Mouse (Mus musculus) telencephalon, adult 2 months (tissue): Measurements from ENCODE around the gene Rab36.
A peak's percentile ranks its signal among the peaks of the same experiment; 100 is the strongest.

Experiments
- DNase-seq: peaks from one replicate; pipeline ENCODE4 v3.0.0-alpha.2; 2011; ENCODE audit warnings: low read depth, low spot score

The Rab36 gene

GRCm38 (mm10) chr10:75044459-75044858 is 7.6 kb downstream of the Rab36 start:
- DNase-seq = no peak

- DNase-seq = no peak
Measured at GRCm38 (mm10) chr10:75045831-75046230, 9.0 kb downstream of the Rab36 start.

- no peak for DNase-seq
Measured at GRCm38 (mm10) chr10:75048711-75049110, 11.9 kb downstream of the Rab36 start.

GRCm38 (mm10) chr10:75051364-75052074 is 14.7 kb downstream of the Rab36 start:
- DNase-seq = no peak

GRCm38 (mm10) chr10:75052902-75053301 is 16.0 kb downstream of the Rab36 start:
- no peak for DNase-seq

- DNase-seq = no peak
Measured at GRCm38 (mm10) chr10:75053655-75054054, 16.8 kb downstream of the Rab36 start.

- DNase-seq = no peak
Measured at GRCm38 (mm10) chr10:75054125-75054524, 17.3 kb downstream of the Rab36 start.

GRCm38 (mm10) chr10:75055672-75056071 is 18.8 kb downstream of the Rab36 start:
- no peak for DNase-seq

- no peak for DNase-seq
Measured at GRCm38 (mm10) chr10:75056255-75056654, 19.4 kb downstream of the Rab36 start.

- no peak for DNase-seq
Measured at GRCm38 (mm10) chr10:75058336-75058735, 21.5 kb downstream of the Rab36 start.

- no peak for DNase-seq
Measured at GRCm38 (mm10) chr10:75058761-75059395, 22.0 kb downstream of the Rab36 start.

GRCm38 (mm10) chr10:75059396-75059795 is 22.5 kb downstream of the Rab36 start:
- peak; percentile 55 for DNase-seq

- peak; percentile 51 for DNase-seq
Measured at GRCm38 (mm10) chr10:75060217-75060842, 23.5 kb downstream of the Rab36 start, which contains the start of gene Bcr. Gene Bcr (plus strand): TSS chr10:75060592.

GRCm38 (mm10) chr10:75060843-75061235 is 24.0 kb downstream of the Rab36 start:
- no peak for DNase-seq

- DNase-seq = no peak
Measured at GRCm38 (mm10) chr10:75061341-75062188, 24.7 kb downstream of the Rab36 start.

GRCm38 (mm10) chr10:75062189-75062561 is 25.3 kb downstream of the Rab36 start:
- no peak for DNase-seq

GRCm38 (mm10) chr10:75062621-75063020 is 25.8 kb downstream of the Rab36 start:
- no peak for DNase-seq

GRCm38 (mm10) chr10:75063301-75063965 is 26.6 kb downstream of the Rab36 start:
- no peak for DNase-seq

GRCm38 (mm10) chr10:75065691-75066090 is 28.8 kb downstream of the Rab36 start:
- DNase-seq = no peak

GRCm38 (mm10) chr10:75067446-75067845 is 30.6 kb downstream of the Rab36 start:
- DNase-seq = no peak

GRCm38 (mm10) chr10:75068086-75068485 is 31.2 kb downstream of the Rab36 start:
- DNase-seq = no peak
